Mouse (Mus musculus): Measurements from ENCODE around the gene Ano7.

The Ano7 gene

DNA sequence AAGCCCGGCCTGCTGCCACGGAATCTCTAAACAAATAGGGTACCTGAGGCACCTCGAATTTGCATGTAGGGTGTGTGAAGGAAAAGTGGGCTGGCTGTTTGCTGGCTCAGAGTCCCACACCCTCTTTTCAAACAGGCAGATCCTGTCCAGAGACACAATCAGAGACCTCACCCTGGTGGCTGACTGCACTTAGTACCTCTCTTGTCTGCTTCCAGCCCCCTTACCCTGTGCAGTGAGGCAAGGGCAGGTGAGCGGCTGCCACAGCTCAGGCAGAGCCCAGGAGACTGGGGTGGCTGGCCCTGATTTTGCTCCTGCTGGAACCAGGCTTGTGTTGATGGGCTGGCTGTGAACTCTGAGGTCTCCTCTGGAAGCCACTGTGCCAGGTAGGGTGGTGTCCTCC is at the start of gene Ano7:
Gene Ano7 (plus strand): TSS at position 266 of the 400 bp plus-strand sequence.
- DNase-seq = no peak

GRCm38 (mm10) chr1:93323973-93324372 is 49.8 kb upstream of the Ano7 start:
- no peak for DNase-seq

GRCm38 (mm10) chr1:93326446-93326845 is 47.3 kb upstream of the Ano7 start:
- DNase-seq = no peak

GRCm38 (mm10) chr1:93334621-93335020 is 39.1 kb upstream of the Ano7 start:
- no peak for DNase-seq

GRCm38 (mm10) chr1:93342648-93343503 is 30.9 kb upstream of the Ano7 start, which contains the start of the genes Ppp1r7 and Pask:
Gene Ppp1r7, plus strand, starts transcription at chr1:93342854.
Gene Pask, minus strand, starts transcription at chr1:93343482.
- DNase-seq = peak; percentile 90

DNA sequence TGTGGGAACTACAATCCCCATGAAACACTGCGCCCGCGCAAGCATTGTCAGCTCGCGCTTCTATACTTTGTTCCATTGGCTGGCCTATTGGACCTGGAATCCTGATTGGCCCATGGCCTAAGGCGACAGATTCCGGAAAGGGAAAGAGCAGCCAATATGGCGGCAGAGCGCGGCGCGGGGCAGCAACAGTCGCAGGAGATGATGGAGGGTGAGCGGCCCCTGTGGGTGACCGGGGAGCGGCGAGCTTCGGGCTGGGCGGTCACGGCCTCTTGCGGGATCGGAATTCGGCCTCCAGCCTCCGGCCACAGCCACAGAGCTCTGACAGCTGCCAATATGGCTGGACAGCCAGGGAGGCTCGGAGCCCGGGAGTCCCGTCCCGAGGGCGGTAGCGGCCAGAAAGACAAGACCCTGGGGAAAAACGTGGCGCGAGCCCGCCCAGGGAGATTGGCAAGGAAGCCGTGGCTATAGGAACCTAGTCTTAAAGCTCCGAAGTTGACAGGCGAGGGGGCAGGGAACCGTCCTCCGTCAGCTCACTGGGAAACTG is 30.2 kb upstream of the Ano7 start:
- DNase-seq = peak; percentile 90

DNA sequence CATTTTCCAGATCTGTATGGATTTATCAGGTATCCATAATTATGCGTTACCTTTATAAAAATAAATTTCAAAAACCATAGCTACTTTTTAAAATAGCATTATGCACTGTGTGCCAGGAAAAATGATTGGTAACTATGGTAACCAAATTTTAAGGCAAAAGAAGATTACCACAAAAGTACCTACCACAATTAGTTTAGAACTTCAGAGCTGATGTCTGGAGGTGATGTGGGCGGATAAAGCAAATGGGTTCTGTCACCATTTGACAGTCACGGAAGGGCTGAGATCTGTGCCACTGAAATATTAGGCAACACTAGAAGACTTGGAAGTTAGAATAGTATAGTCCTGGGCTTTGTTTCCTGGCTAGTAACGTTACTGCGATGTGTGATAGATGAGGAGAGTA is 26.6 kb upstream of the Ano7 start:
- no peak for DNase-seq

GRCm38 (mm10) chr1:93349701-93350100 is 24.0 kb upstream of the Ano7 start:
- DNase-seq = no peak

GRCm38 (mm10) chr1:93352724-93353123 is 21.0 kb upstream of the Ano7 start:
- peak; percentile 46 for DNase-seq

- no peak for DNase-seq
Observed at GRCm38 (mm10) chr1:93362661-93363060, 11.1 kb upstream of the Ano7 start.

- DNase-seq = no peak
Observed at GRCm38 (mm10) chr1:93365641-93366040, 8.1 kb upstream of the Ano7 start.

DNA sequence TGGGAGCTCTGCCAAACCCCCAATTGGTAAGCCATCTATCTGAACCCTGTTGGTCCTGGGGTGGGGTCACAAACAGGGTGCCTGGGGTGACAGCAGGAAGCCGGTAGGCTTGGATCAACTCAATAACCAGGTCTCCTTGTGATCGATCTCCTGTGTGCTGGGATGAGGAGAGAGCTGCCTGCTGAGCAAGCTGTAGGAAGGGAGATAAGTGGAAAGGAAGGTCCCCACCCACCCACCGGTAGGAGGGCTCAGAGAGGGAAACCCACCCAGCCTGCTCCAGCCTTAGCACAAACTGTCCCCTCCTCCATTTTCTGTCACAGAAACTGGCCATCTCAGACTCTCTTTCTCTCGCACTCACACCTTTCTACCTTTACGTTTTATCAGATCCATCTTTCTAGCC is 3.6 kb downstream of the Ano7 start:
- no peak for DNase-seq

DNA sequence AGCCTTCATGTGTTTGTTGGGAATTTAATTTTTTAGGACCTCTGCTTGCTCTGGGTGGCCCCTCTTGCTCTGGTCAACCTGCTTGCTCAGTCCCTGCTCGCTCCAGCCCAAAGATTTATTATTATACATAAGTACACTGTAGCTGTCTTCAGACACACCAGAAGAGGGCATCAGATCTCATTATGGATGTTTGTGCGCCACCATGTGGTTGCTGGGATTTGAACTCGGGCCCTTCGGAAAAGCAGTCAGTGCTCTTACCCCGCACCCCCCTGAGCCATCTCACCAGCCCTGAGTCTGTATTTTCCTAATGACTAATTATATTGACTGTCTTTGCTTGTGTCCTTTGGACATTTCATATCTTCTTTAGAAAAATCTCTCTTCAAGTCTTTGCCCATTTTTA is 5.4 kb downstream of the Ano7 start:
- no peak for DNase-seq

- DNase-seq = no peak
Observed at GRCm38 (mm10) chr1:93387198-93387597, 13.5 kb downstream of the Ano7 start.

- DNase-seq = no peak
Observed at GRCm38 (mm10) chr1:93388906-93389305, 15.2 kb downstream of the Ano7 start.

DNA sequence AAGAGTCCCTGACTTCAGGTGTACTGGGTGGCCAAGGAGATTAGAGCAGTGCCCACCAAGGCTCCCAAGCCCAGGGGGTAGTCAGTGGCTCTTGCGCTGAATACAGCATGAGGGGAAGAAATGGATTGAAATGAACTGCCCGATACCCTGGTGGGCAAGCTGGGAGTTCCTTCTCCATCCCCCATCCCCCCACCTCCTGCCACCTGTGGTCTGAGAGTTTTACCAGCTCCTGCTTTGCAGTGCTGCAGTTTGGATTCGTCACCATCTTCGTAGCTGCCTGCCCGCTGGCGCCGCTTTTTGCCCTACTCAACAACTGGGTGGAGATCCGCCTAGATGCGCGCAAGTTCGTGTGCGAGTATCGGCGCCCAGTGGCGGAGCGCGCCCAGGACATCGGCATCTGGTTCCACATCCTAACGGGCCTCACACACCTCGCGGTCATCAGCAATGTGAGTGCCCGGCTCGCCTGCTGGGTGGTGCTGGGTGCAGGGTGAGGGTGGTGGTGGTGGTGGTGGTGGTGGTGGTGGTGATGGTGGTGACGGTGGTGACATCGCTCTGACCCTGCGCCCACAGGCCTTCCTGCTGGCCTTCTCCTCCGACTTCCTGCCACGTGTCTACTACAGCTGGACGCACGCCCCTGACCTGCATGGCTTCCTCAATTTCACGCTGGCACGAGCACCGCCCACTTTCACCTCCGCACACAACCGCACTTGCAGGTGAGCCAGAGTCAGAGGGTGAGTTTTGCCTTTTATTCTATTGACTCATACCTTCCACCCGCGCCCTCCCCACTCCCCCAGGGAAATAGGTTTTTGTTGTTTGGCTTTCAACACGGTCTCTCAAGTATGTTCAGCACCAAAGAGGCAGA is 27.7 kb downstream of the Ano7 start:
- DNase-seq = no peak

GRCm38 (mm10) chr1:93403403-93403802 is 29.7 kb downstream of the Ano7 start:
- no peak for DNase-seq

GRCm38 (mm10) chr1:93432087-93432486 is 58.4 kb downstream of the Ano7 start:
- no peak for DNase-seq

DNA sequence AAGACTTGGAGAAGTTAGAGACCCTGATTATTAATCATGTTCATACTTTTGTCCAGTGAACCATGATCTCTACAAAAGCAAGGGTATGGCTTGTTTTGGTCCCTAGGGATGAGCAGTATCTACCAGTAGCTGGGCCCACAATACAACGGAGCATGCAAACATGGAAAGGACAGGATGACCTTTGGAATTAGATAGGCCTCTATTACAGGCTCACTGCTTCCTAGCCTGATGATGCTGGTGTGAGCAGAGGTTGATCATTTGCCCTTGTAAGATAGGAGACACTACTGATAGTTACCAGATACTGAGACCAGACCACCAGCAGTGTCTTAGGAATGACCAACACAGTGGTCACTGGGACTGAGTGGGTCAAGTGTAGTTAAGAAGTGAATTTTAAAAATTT is 65.6 kb downstream of the Ano7 start:
- no peak for DNase-seq

DNA sequence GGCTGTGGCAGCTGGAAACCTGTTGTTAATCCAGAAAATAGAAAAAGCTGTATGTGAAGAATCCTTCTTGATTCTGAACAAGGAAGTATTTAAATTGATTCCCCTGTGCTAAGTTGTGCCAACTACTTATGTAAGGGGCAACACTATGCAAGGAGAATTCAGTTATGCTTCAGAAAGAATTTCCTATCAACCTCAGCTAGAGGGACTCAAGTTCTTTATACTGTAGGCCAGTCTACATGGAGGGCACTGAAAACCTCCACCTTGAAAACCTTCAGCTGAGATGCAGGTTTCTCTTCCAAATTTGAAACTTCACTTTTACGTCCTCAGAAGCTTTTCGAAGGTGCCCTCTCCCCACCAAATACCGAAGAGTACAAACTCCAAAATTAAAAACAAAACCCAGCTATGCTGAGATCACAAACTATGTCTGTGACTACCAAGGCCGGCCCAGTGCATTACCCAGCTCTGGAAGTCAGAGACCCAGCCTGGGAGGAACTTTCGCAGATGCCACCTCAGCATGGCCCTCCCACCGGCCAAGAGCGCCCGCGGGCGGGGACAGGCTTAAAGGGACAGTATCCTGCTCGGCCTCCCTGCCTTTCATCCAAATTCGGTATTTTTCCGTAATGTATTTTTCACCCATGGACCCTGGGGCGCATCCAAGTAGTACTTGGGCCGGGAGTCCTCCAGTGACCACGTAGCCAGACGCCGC is 70.8 kb downstream of the Ano7 start:
- DNase-seq = peak; percentile 59

DNA sequence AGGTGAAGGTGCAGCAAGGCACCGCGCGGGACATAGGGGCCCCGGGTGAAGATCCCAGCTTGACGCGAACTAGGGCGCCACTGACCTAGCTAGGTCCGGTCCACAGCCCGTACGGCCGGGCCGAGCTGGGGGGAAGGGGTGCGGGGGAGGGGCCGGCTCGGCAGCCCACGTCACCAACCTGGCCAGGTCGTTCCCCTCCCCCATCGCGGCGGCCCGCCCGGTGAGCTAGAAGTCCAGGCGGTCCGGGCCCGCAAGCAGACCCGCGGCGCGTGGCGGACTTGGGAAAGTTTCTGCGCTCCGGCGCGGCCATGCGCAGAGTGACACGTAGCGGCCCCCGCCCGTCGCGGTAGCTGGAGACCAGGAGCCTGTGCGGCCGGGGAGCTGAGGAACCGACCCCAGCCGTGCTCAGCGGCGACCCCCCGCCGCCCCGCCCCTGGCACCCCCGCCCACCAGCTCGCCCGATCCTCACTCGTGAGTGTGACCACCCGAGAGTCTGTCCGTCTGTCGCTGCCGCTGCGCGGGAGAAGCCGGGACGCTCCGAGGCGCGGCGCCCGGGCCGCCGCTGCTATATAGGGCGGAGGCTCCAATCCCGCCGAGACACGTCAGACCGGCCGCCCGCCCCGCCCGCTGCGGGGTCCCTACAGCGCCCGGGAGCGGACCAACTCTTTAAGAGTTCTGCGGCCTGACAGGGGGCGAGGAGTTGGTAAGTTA is 71.5 kb downstream of the Ano7 start:
- peak; percentile 47 for DNase-seq

GRCm38 (mm10) chr1:93445822-93446162 is 72.1 kb downstream of the Ano7 start:
- DNase-seq = no peak

Measured in cerebellum, adult 11 months (tissue).